Mouse (Mus musculus): Measurements from ENCODE around the gene Ccdc66.
A peak's percentile ranks its signal among the peaks of the same experiment; 100 is the strongest.

Gene Ccdc66

GRCm38 (mm10) chr14:27507894-27508643 is at the start of gene Ccdc66:
TSS of gene Ccdc66 (minus strand) at chr14:27508460.
- peak; percentile 97 to 99 for DNase-seq (ENCODE audit: low spot score in 2 of 2)

GRCm38 (mm10) chr14:27543838-27544426 is 35.7 kb upstream of the Ccdc66 start:
- DNase-seq (ENCODE audit: low spot score in 2 of 2), result no peak

GRCm38 (mm10) chr14:27536441-27536840 is 28.2 kb upstream of the Ccdc66 start:
- DNase-seq (ENCODE audit: low spot score in 2 of 2), result no peak

- DNase-seq (ENCODE audit: low spot score in 2 of 2), result no peak
These were observed 16.3 kb upstream of the Ccdc66 start for GRCm38 (mm10) chr14:27524541-27524940.

- no peak for DNase-seq (ENCODE audit: low spot score in 2 of 2)
These were observed 513 bp upstream of the Ccdc66 start for GRCm38 (mm10) chr14:27508644-27509301.

- DNase-seq (ENCODE audit: low spot score in 2 of 2), result no peak
These were observed 7.2 kb downstream of the Ccdc66 start for GRCm38 (mm10) chr14:27501096-27501495.

- no peak for DNase-seq (ENCODE audit: low spot score in 2 of 2)
These were observed 14.7 kb downstream of the Ccdc66 start for GRCm38 (mm10) chr14:27493516-27493915.

- DNase-seq (ENCODE audit: low spot score in 2 of 2), result no peak
These were observed 16.9 kb downstream of the Ccdc66 start for GRCm38 (mm10) chr14:27491399-27491798.

- no peak for DNase-seq (ENCODE audit: low spot score in 2 of 2)
These were observed 61.3 kb downstream of the Ccdc66 start for GRCm38 (mm10) chr14:27446963-27447362.

GRCm38 (mm10) chr14:27444851-27445281 is 63.4 kb downstream of the Ccdc66 start:
- DNase-seq (ENCODE audit: low spot score in 2 of 2), result no peak

- no peak for DNase-seq (ENCODE audit: low spot score in 2 of 2)
These were observed 67.3 kb downstream of the Ccdc66 start for GRCm38 (mm10) chr14:27440921-27441320.

- no peak for DNase-seq (ENCODE audit: low spot score in 2 of 2)
These were observed 71.4 kb downstream of the Ccdc66 start for GRCm38 (mm10) chr14:27436826-27437225.

- no peak for DNase-seq (ENCODE audit: low spot score in 2 of 2)
These were observed 72.1 kb downstream of the Ccdc66 start for GRCm38 (mm10) chr14:27436116-27436515.

GRCm38 (mm10) chr14:27432064-27432463 is 76.2 kb downstream of the Ccdc66 start:
- DNase-seq (ENCODE audit: low spot score in 2 of 2), result no peak
